Mouse (Mus musculus) heart, adult 2 months (tissue): Measurements from ENCODE around the gene Catsperg1.

Experiments
- CTCF ChIP-seq: fragments of 200-600 bp; IDR thresholded peaks from 2 replicates; pipeline ENCODE4 v1.8.1; 2022; ENCODE audit warnings: antibody characterized with exemption, mild to moderate bottlenecking, moderate library complexity
- POLR2A ChIP-seq: fragments of 200-500 bp; IDR thresholded peaks from 2 replicates; pipeline ENCODE4 v1.6.1; 2011; ENCODE audit warnings: mild to moderate bottlenecking, low read depth, low read length, control low read depth; ENCODE audit not compliant: insufficient read depth

- TF ChIP-seq CTCF: no peak
- no peak for TF ChIP-seq POLR2A
These were observed 14.4 kb upstream of the Catsperg1 start for GRCm38 (mm10) chr7:29228202-29228601.
